Mouse (Mus musculus) gastrocnemius, postnatal 14 days (tissue): ENCODE measurements around the gene Bbip1. TPM values are rescaled to one million over a fixed set of nuclear protein-coding genes. Genes with fewer than 3 reads are reported as not detected.
"Not testable (repeated sequence)": the region's sequence is repeated elsewhere in the genome, so short reads cannot be mapped to it uniquely, and the experiment has no call there.

Source experiments
- DNase-seq: peaks from one replicate; pipeline ENCODE4 v3.0.0; 2021; ENCODE audit warnings: mixed read lengths
- intact Hi-C: fragments of 180-260 bp; cut with DNase I; formaldehyde crosslinking; loops from one replicate; pipeline ENCODE4 v1.15.1; 2025; ENCODE audit warnings: low total_unique reads
- long read RNA-seq, 2 experiments: library from polyadenylated mRNA; stranded (forward); transcript quantifications; one replicate each; pipeline ENCODE4 v2.0.0; 2021
- total RNA-seq, 2 experiments: library from RNA; stranded (reverse); gene quantifications; 2 replicates each; pipeline ENCODE4 v1.2.3; 2021

Bbip1 gene
- total RNA-seq: 10 to 100 TPM; 33.5 to 34.6 TPM
- long read RNA-seq, experiment 1, transcript Bbip1-206 (4 exons, 662 nt): major isoform, 14 of 28 reads
- long read RNA-seq, experiment 1, partial matches to known transcripts: 10 of 28 reads
- long read RNA-seq, experiment 1, other reads (novel, unspliced or antisense): 3 of 28 reads
- long read RNA-seq, experiment 2, transcript Bbip1-206 (4 exons, 662 nt): major isoform, 19 of 42 reads
- long read RNA-seq, experiment 2, transcript Bbip1-201 (4 exons, 2,043 nt): minor isoform, 5 of 42 reads
- long read RNA-seq, experiment 2, partial matches to known transcripts: 12 of 42 reads
- long read RNA-seq, experiment 2, other reads (novel, unspliced or antisense): 5 of 42 reads

GRCm38 (mm10) chr19:53943802-53944785, at the start of gene Bbip1, which contains the start of gene Shoc2:
TSS of gene Bbip1 (minus strand) at chr19:53944627.
TSS of gene Shoc2 (plus strand) at chr19:53944306.
- peak; percentile 99 for DNase-seq

GRCm38 (mm10) chr19:53993860-53994259, 49.4 kb upstream of the Bbip1 start:
- no peak for DNase-seq
- intact Hi-C loops: no loop called here

More at GRCm38 (mm10) chr19:53943802-53944785, at the start of gene Bbip1, which contains the start of gene Shoc2:
- intact Hi-C loops: no loop called here

- DNase-seq: no peak
- intact Hi-C loops: no loop called here
Measured at GRCm38 (mm10) chr19:53990538-53990937, 46.1 kb upstream of the Bbip1 start.

- no peak for DNase-seq
- intact Hi-C loops: no loop called here
Measured at GRCm38 (mm10) chr19:53984628-53985027, 40.2 kb upstream of the Bbip1 start.

GRCm38 (mm10) chr19:53983336-53983735, 38.9 kb upstream of the Bbip1 start:
- intact Hi-C loops: no loop called here

GRCm38 (mm10) chr19:53982041-53982440, 37.6 kb upstream of the Bbip1 start:
- DNase-seq: no peak
- intact Hi-C loops: no loop called here

More at GRCm38 (mm10) chr19:53983336-53983735, 38.9 kb upstream of the Bbip1 start:
- no peak for DNase-seq

GRCm38 (mm10) chr19:53973656-53974055, 29.2 kb upstream of the Bbip1 start:
- DNase-seq: no peak
- intact Hi-C loops: no loop called here

GRCm38 (mm10) chr19:53971938-53972337, 27.5 kb upstream of the Bbip1 start:
- no peak for DNase-seq
- intact Hi-C loops: no loop called here

GRCm38 (mm10) chr19:53969226-53969625, 24.8 kb upstream of the Bbip1 start:
- DNase-seq: no peak
- intact Hi-C loops: no loop called here

GRCm38 (mm10) chr19:53964910-53965633, 20.6 kb upstream of the Bbip1 start:
- DNase-seq: no peak
- intact Hi-C loops: no loop called here

GRCm38 (mm10) chr19:53964347-53964746, 19.9 kb upstream of the Bbip1 start:
- intact Hi-C loops, DNase-seq: not testable (repeated sequence)

- intact Hi-C loops: no loop called here
- no peak for DNase-seq
Measured at GRCm38 (mm10) chr19:53962511-53962910, 18.1 kb upstream of the Bbip1 start.

GRCm38 (mm10) chr19:53957513-53957912, 13.1 kb upstream of the Bbip1 start:
- no peak for DNase-seq
- intact Hi-C loops: no loop called here

GRCm38 (mm10) chr19:53945171-53946042, 980 bp upstream of the Bbip1 start:
- intact Hi-C loops: no loop called here
- DNase-seq: peak; percentile 34

- DNase-seq: no peak
- intact Hi-C loops: no loop called here
Measured at GRCm38 (mm10) chr19:53944786-53945169, 351 bp upstream of the Bbip1 start.

GRCm38 (mm10) chr19:53942342-53942741, 2.1 kb downstream of the Bbip1 start:
- intact Hi-C loops: no loop called here

GRCm38 (mm10) chr19:53941139-53941538, 3.3 kb downstream of the Bbip1 start:
- intact Hi-C loops: no loop called here
- DNase-seq: no peak

More at GRCm38 (mm10) chr19:53942342-53942741, 2.1 kb downstream of the Bbip1 start:
- DNase-seq: no peak

- no peak for DNase-seq
- intact Hi-C loops: no loop called here
Measured at GRCm38 (mm10) chr19:53939467-53939866, 5.0 kb downstream of the Bbip1 start.

- intact Hi-C loops: no loop called here
- DNase-seq: no peak
Measured at GRCm38 (mm10) chr19:53934046-53934445, 10.4 kb downstream of the Bbip1 start.
